Mouse (Mus musculus) thymus, postnatal 0 days (tissue): ENCODE data around the gene Mcub. TPM values are rescaled to one million over a fixed set of nuclear protein-coding genes. Genes with fewer than 3 reads are reported as not detected.

Source experiments
- DNase-seq: peaks from one replicate; pipeline ENCODE4 v3.0.0-alpha.2; 2015; ENCODE audit warnings: low spot score
- polyA plus RNA-seq: library from polyadenylated mRNA; unstranded; fragments of >200 nt; fragmentation: Nextera tagmentation; extraction: Ambion mirVana; gene quantifications from 2 replicates; pipeline ENCODE4 v1.2.1, GENCODE M21; 2015

The Mcub gene
- polyA plus RNA-seq, 1 experiment from 2014 or later: 28.3 TPM

GRCm38 (mm10) chr3:129896591-129896990, 73.4 kb downstream of the Mcub start:
- DNase-seq: no peak

GRCm38 (mm10) chr3:129893143-129893542, 76.9 kb downstream of the Mcub start:
- DNase-seq: no peak

DNA sequence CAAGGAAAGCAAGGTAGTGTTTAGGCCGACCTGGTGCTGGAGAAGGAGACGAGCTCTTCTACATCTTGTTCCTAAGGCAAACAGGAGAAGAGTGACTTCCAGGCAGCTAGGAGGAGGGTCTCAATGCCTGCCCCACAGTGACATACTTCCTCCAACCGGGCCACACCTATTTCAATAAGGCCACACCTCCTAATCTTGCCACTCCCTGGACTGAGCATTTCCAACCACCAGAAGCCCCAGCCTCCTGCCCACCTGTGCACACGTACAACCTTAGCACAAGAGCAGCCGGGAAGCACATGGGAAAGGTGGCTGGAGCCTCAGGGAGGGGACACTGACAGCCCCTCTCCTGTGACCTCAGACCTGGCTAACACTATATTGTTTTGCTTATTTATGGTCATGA, 78.0 kb downstream of the Mcub start:
- DNase-seq: no peak

GRCm38 (mm10) chr3:129887779-129888517, 82.1 kb downstream of the Mcub start:
- DNase-seq: no peak

GRCm38 (mm10) chr3:129886430-129886829, 83.6 kb downstream of the Mcub start:
- no peak for DNase-seq

- DNase-seq: no peak
Observed at GRCm38 (mm10) chr3:129885577-129885976, 84.4 kb downstream of the Mcub start.

DNA sequence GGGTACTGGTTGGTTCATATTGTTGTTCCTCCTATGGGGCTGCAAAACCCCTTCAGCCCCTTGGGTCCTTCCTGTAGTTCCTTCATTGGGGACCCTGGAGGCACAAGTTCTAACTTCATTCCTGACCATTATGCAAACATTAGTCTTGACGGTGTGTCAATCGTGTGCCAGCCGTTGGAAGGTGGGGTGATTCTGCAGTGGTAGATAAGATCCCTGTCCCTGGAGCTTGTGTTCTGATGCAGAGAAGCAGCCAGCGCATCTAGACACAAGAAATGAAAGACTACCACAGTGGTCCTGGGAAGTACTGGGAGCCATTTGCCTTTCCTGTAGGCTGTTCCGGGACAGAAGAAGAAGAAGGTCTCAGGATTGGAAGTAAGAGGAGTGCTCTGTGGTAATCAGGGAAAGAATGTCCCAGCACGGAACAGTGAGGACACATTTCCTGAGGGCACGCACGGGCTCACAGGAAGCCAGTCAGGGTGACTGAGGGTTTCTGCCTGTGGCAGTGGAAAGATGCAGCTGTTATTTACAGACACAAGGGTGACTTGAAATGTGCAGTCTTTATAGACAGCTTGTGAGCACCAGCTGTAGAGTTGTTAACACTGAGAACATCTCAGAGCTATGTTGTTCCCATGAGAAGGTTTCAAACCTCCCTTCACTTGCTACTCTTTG, 88.9 kb downstream of the Mcub start:
- peak; percentile 72 for DNase-seq

GRCm38 (mm10) chr3:129879913-129880312, 90.1 kb downstream of the Mcub start:
- DNase-seq: no peak

GRCm38 (mm10) chr3:129879131-129879757, 90.8 kb downstream of the Mcub start:
- peak; percentile 59 for DNase-seq

- peak; percentile 92 for DNase-seq
Observed at GRCm38 (mm10) chr3:129878405-129879021, 91.5 kb downstream of the Mcub start, which contains the start of gene Pla2g12a. Gene Pla2g12a (plus strand): TSS chr3:129878606.

DNA sequence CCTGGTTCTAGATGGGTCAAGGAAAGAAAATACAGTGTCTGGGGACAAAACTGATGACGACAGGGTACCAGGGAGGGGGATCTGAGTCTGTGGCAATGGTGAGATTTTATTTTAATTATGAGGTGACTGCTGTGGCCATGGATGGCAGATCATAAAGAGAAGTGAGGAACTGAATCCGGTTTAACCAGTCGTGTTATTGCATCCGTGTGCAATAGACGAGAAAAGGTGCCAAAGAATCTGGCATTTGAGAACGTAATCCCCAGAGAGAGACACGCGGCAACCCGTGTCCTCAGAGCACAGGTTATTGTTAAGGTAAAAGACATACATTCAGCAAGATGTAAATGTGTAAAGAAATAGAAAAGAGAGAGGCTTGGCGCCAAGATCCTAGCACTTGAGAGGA, 92.7 kb downstream of the Mcub start:
- no peak for DNase-seq

Other genes with a start within 250 kb of the Mcub start
- 0.87 and 0.95 TPM in 2 replicates for gene Egf, start 214.9 kb downstream of the Mcub start, polyA plus RNA-seq
- not detected in 2 replicates for gene Lrit3, start 166.2 kb downstream of the Mcub start, polyA plus RNA-seq
- not detected in 2 replicates for gene Rrh, start 147.6 kb downstream of the Mcub start, polyA plus RNA-seq
- gene Gar1, start 138.8 kb downstream of the Mcub start, polyA plus RNA-seq: 63.9 and 65.8 TPM in 2 replicates
- 0.13 and 0.18 TPM in 2 replicates for gene Cfi, start 134.3 kb downstream of the Mcub start, polyA plus RNA-seq
- 71.7 and 77.5 TPM in 2 replicates for gene Pla2g12a, start 91.6 kb downstream of the Mcub start, polyA plus RNA-seq
- 119 and 125 TPM in 2 replicates for gene Casp6, start 68.8 kb downstream of the Mcub start, polyA plus RNA-seq
- 24.0 and 26.2 TPM in 2 replicates for gene Sec24b, start 91.3 kb upstream of the Mcub start, polyA plus RNA-seq
- 0.22 and 0.31 TPM in 2 replicates for gene Col25a1, start 161.3 kb upstream of the Mcub start, polyA plus RNA-seq